Mouse (Mus musculus): Measurements from ENCODE around the gene Cdiptos.

The Cdiptos gene

DNA sequence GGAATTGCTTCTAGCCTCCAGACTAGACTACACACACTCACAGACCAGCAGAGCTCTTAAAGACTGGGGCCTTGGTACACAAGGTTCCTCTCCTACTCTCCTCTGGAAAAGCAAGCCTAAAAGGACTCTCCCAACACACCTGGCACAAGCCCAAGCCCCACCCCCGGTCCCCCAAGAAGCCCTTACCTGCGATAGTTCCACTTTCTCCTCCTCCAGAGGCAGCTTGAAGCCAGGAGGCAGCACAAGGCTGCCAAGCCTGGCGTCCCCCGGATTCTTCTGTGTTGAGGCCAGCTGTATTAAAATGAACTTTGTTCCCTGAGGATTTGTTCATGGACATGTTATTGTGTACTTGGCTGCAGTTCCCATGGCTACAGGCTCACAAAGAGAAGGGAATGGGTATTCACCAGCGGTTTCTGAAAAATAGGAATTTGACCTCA is 53.3 kb downstream of the Cdiptos start, which contains the start of gene Tmem219:
Gene Tmem219, minus strand, starts transcription at position 294 of the 437 bp plus-strand sequence.
- no peak for DNase-seq (ENCODE audit: low spot score)

Data from layer of hippocampus, adult 11-12 months (tissue).